Mouse (Mus musculus): ENCODE results near the gene Gstp3. TPM values are rescaled to one million over a fixed set of nuclear protein-coding genes. Genes with fewer than 3 reads are reported as not detected.

The Gstp3 gene
- not detected for total RNA-seq (2021)

DNA sequence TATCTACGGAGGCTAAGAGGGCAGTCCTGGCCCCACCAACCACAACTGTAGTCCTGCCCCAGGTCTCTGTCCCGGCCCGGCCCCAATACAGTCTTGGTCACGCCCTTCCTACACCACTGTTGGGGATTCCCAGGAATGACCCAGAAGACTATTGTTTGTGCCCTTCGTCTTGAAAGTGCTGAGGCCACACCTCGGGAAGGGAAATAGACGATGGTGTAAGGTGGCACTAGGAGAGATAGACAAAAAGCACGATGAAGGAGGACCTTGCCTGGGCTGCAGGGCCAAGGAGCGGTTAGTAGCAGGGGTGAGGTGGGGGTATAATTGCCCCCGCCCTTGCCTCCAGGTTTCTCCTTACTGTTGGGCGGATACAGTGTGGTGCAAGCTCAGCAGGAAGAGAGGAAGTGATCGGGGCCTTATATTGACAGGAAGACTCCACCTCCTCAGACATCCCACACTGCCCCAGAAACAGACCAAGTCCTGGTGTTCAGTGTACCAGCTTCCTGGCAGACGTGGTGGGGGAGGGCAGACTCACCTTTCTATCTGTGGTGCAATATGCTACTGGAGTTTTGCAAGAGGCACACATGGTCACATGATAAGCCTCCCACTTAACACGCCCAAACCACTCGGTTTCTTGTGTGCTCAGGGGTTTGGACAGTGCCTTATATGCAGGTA, at the start of gene Gstp3:
Gstp3 (minus strand) TSS at position 501 of the 672 bp plus-strand sequence.
- DNase-seq (ENCODE audit: low spot score), result no peak
- intact Hi-C loops (cut with DNase I), result no loop called here

GRCm38 (mm10) chr19:4108535-4108934, 49.2 kb upstream of the Gstp3 start:
- intact Hi-C loops (cut with DNase I), result no loop called here
- no peak for DNase-seq (ENCODE audit: low spot score)

- intact Hi-C loops (cut with DNase I), result no loop called here
Measured at GRCm38 (mm10) chr19:4106654-4107053, 47.3 kb upstream of the Gstp3 start.

GRCm38 (mm10) chr19:4104675-4105194, 45.4 kb upstream of the Gstp3 start:
- intact Hi-C loops (cut with DNase I), result no loop called here
- DNase-seq (ENCODE audit: low spot score), result no peak

More at GRCm38 (mm10) chr19:4106654-4107053, 47.3 kb upstream of the Gstp3 start:
- no peak for DNase-seq (ENCODE audit: low spot score)

- intact Hi-C loops (cut with DNase I), result no loop called here
- DNase-seq (ENCODE audit: low spot score), result no peak
Measured at GRCm38 (mm10) chr19:4103792-4104191, 44.4 kb upstream of the Gstp3 start.

DNA sequence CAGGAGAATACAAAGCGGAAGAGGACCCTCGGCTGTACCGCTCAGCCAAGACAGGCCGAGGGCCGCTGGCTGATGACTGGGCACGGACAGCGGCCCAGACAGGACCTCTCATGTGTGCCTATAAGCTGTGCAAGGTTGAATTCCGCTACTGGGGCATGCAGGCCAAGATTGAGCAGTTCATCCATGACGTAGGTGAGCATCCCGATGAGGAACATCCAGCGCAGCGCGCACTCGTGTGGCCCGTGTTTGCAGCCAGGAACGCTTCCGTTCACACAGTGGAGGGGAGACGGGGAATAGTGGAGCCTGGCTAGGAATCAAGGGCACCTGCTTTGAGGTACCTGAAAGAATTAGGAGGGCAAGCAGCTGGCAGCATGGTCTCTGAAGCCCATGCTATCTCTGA, 43.9 kb upstream of the Gstp3 start:
- no peak for DNase-seq (ENCODE audit: low spot score)
- intact Hi-C loops (cut with DNase I), result no loop called here

DNA sequence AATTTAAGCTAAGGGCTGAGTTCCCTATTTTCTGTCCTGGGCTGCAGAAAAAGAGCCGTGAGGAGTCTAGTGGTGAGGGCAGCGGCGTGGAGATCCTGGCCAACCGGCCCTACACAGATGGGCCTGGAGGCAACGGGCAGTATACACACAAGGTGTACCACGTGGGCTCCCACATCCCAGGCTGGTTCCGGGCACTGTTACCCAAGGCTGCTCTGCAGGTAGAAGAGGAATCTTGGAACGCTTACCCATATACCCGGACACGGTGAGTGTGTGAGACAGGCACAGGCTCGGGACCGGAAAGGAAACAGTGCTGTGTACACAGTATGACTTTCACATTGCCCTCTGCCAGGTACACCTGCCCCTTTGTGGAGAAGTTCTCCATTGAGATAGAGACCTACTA, 43.3 kb upstream of the Gstp3 start:
- DNase-seq (ENCODE audit: low spot score), result no peak
- intact Hi-C loops (cut with DNase I), result no loop called here

GRCm38 (mm10) chr19:4102049-4102448, 42.7 kb upstream of the Gstp3 start:
- intact Hi-C loops (cut with DNase I), result no loop called here
- no peak for DNase-seq (ENCODE audit: low spot score)

- intact Hi-C loops (cut with DNase I), result loop anchor here (2.0 kb wide), 1 partner anchor 17 kb away; no protein-coding TSS in a partner anchor
- DNase-seq (ENCODE audit: low spot score), result no peak
Measured at GRCm38 (mm10) chr19:4101466-4101865, 42.1 kb upstream of the Gstp3 start.

DNA sequence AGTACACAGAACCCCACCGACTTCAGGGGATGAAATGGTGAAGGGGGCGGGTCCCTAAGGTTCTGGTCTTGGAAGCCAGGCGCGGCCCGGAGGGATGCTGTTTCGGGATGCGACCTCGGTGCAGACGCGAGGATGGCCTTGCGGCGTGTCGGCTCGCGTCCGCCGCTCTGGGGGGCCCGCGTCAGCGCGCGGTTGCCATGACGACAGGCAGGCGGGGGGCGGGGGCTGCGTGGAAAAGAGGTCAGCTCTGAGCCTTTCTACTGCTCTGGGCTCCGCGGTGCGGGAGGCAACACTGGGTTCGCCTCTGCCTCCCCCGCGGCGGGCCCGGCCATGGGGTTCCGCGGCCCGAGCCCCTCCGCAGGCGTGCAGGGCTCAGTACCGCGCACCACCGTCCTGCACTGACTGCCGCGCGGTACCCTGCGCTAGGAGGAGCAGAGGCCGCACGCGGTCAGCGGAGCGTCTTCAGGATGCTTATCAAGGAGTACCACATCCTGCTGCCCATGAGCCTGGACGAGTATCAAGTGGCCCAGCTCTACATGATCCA, 41.4 kb upstream of the Gstp3 start:
- no peak for DNase-seq (ENCODE audit: low spot score)
- intact Hi-C loops (cut with DNase I), result loop anchor here (2.0 kb wide), 1 partner anchor 18 kb away; no protein-coding TSS in a partner anchor

GRCm38 (mm10) chr19:4099837-4100717, 40.7 kb upstream of the Gstp3 start, which contains the start of gene Pitpnm1:
TSS of gene Pitpnm1 (plus strand) at chr19:4099998.
- intact Hi-C loops (cut with DNase I), result loop anchor here (2.0 kb wide), 2 partner anchors 19 to 129 kb away; no protein-coding TSS in a partner anchor
- DNase-seq (ENCODE audit: low spot score), result peak; percentile 73

GRCm38 (mm10) chr19:4099056-4099455, 39.7 kb upstream of the Gstp3 start:
- intact Hi-C loops (cut with DNase I), result loop anchor here (2.0 kb wide), 1 partner anchor 130 kb away; no protein-coding TSS in a partner anchor
- peak; percentile 83 for DNase-seq (ENCODE audit: low spot score)

DNA sequence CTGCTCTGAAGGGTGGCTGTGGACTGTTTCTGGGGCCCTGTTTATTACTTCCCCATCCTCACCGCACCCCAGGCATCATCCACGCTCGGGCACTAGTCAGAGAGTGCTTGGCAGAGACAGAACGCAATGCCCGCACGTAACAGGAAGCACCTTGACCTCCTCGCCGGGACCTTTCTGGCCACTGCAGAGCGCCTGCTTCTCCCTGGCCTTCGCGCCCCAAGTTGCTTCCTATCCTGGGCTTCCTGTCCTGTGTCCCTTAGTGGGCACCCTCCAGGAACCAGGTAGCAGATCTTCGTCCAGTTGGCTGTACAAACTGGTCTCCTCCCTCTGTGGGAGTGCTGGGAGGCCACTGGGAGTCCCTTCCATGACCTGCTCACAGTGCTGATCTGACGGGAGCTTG, 39.1 kb upstream of the Gstp3 start:
- intact Hi-C loops (cut with DNase I), result loop anchor here (2.0 kb wide), 1 partner anchor 130 kb away; no protein-coding TSS in a partner anchor
- no peak for DNase-seq (ENCODE audit: low spot score)

DNA sequence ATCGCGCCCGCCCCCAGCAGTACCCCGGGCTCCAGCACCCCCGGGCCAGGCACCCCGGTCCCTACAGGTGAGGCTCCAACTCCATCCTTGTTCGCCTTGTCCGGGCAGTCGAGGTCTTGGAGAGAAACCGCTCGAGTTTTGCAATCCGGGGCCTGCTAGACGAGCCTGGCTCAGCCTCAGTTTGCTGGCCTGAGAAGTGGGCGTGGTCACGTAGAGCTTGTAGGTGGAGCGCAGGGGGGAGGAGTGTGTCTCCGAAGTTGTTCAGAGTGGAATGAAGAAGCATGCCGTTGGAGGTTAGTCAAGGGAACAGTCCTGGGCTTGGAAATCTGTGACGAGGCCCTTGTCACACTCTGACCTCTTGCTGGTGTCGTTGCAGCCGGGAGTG, 38.1 kb upstream of the Gstp3 start:
- intact Hi-C loops (cut with DNase I), result no loop called here
- no peak for DNase-seq (ENCODE audit: low spot score)

DNA sequence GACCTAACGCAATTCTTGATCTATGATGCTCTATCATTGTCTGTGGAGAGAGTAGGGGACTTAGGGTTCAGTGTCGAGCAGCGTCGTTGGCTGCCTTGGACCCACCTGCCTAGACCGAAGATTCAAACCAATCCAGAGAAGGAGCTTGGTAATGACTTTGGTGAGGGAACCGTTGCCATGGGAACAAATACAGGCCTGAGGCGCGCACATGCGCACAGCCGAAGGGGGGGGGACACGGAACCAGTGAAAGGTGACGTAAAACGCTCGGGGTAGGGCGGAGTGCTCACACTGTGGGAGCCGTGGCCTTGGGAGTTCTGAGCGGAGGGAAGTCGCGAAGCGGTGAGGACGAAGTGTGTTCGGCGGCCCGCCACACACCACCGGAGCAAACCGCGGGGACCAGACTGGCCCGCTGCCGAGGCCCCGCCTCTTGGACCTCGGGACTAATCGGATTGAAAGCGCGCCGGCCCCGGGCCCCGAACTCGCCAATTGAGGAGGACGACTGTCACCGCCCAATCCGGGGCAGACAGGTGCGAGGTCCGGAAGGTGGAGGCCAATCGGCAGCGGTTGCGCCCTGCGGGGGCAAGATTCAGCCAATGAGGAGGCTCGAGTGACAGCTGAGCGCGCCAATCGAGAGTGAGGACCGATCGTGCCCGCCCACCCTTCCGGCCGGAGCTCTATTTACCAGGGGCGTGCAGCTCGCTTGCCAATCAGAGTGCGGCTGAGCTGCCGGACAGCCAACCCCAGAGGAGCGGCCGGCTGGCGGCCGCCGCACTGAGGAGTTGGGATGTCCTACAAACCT, 37.5 kb upstream of the Gstp3 start, which contains the start of gene Cdk2ap2:
Cdk2ap2 (plus strand) TSS at position 541 of the 799 bp plus-strand sequence.
- intact Hi-C loops (cut with DNase I), result no loop called here
- peak; percentile 99 for DNase-seq (ENCODE audit: low spot score)

- intact Hi-C loops (cut with DNase I), result no loop called here
- DNase-seq (ENCODE audit: low spot score), result no peak
Measured at GRCm38 (mm10) chr19:4095802-4096201, 36.4 kb upstream of the Gstp3 start.

- intact Hi-C loops (cut with DNase I), result no loop called here
- DNase-seq (ENCODE audit: low spot score), result no peak
Measured at GRCm38 (mm10) chr19:4094774-4095303, 35.5 kb upstream of the Gstp3 start.

DNA sequence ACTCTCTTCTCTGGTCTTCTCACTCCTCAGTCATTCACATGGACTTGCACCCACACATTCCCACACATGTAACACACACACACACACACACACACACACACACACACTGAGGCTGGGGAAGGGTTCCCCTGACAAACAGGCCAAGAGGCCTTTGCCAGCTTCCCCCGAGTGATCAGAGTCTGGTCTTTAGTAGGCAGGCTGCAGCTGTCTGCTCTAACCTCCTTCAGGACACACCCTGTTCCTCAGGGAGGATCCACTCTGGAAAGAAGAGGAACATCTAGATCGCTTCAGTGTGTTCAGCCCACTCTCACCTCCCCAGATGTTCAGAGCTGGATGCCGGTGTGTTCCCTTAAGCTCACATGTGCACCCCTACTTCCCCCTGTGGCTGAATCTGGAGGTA, 35.0 kb upstream of the Gstp3 start:
- intact Hi-C loops (cut with DNase I), result no loop called here
- DNase-seq (ENCODE audit: low spot score), result no peak

DNA sequence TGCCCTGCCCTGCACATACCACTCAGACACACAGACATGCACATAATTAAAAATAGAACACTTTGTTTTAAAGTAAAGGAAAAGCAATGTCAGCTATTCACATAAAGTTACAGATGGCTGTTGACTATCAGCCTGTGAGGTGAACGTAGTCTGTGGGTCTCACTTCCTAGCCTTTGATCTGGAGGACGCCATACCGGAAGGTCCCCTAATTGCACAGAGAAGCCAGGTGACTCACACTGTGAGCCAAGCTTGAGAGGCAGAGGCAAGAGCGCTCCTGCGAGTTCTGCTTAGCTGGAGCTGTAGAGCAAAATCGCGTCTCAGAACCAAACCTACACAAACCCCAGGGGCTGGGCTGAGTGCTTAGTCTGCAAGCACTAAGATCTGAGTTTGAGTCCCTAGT, 34.4 kb upstream of the Gstp3 start:
- no peak for DNase-seq (ENCODE audit: low spot score)
- intact Hi-C loops (cut with DNase I), result no loop called here

Data from heart, postnatal 25 days (tissue).